Mouse (Mus musculus): Measurements from ENCODE around the gene Fpr2.
"Not testable (repeated sequence)": the region's sequence is repeated elsewhere in the genome, so short reads cannot be mapped to it uniquely, and the experiment has no call there.

Fpr2 gene

DNA sequence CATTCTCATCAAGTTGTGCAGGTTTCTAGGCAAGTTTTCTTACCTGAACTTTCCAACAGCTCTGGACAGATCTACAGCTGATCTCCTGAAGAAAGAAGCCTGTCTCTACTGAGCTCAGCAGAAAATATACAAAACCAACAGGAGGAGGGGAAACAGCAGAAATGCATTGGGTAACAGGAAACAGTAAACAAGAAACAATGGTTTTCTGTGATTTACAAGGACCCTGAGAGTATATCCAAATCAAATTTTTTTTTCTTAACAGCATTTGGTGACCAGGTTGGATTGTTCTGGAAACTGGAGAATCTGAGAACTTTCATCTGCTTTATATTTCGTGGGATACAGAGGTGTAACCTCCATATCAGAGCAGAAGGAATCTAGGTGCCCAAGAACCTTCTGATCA lies 3.8 kb upstream of the Fpr2 start, which contains the start of gene Fpr1:
Fpr1 (minus strand) TSS at position 101 of the 400 bp plus-strand sequence.
- DNase-seq: no peak

DNA sequence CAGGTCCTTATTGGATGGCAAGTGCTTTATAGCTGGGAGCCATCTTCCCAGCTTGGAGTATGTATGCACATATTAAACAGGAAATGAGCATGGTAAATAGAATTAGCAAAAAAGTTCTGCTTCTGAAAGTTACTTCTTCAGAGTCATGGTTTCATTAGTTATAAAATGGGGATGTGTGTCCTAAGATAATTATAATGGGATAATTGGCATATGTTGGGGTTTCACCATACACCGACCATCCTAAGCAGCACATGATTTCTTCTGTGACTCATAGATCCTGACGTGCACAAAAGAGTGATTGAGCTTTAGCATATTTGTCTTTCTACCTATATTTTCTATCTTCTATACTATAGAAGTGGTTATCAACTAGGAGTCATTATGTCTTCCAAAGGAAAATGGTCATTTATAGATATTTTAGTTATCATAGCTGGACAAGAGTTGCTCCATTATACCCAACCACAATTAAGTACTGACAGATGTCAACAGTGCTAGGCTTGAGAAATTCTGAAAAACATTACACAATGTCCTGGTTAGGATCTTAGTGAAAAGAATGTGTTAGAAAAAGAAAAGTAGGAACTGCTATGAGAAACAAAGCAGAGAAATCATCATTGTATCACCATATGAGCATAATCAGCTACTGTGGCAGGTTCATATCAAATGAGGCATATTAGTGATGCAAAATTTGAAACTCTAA lies 2.3 kb downstream of the Fpr2 start:
- no peak for DNase-seq

DNA sequence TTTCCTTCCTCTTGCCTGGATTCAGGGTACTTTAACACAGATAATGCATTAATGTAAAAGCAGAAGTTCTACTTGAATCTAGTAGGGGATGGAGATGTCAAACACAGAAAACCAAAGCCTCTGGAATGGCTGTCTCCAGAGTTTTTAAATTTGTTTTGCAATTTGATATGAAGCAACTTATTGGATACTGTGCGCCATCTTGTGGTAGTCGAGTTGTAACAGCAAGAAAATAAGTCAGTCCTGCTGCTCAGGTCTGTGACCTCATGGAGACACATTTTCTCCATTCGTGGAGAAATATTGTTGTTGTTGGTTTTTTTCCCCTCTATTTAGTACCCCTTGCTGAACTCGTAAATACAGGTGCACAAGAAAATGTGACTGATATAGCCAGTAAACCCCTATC lies 8.4 kb downstream of the Fpr2 start:
- no peak for DNase-seq

DNA sequence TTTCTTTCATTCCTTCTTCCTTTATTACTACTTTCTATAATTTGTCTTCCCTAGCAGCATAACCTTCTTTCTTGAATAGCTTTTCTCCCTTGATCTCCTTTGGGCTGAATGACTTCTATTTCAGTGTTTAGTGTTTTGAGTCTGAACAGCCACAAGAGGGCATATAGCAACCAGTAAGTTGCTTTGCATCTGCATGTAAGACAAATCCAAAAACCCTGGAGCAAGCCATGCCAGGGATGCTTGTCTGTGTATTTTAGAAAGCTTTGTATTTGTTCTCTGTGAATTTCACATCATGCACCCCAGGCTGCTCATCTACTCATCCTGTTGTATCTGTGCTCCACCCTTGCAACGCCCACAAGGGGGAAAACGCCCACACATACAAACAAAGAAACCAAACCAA lies 11.6 kb downstream of the Fpr2 start:
- no peak for DNase-seq

DNA sequence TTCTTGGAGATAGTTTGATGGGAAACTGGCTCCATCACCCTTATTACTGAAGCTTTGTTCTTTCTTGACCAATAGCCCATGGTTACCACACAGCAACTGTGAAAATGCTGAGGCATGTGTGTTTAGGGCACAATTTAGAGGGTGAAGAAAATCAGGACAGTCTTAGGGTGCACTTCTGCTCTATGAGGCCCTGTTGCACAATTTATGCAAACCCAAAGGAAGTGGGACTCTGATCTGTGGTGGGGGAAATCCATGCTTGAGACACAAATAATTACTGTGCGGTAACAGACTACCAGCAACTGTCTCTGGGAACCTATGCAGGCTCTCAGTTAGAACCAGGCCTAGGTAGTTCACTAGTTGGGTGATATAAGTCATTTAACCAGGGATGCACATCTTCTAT lies 13.1 kb downstream of the Fpr2 start:
- no peak for DNase-seq

DNA sequence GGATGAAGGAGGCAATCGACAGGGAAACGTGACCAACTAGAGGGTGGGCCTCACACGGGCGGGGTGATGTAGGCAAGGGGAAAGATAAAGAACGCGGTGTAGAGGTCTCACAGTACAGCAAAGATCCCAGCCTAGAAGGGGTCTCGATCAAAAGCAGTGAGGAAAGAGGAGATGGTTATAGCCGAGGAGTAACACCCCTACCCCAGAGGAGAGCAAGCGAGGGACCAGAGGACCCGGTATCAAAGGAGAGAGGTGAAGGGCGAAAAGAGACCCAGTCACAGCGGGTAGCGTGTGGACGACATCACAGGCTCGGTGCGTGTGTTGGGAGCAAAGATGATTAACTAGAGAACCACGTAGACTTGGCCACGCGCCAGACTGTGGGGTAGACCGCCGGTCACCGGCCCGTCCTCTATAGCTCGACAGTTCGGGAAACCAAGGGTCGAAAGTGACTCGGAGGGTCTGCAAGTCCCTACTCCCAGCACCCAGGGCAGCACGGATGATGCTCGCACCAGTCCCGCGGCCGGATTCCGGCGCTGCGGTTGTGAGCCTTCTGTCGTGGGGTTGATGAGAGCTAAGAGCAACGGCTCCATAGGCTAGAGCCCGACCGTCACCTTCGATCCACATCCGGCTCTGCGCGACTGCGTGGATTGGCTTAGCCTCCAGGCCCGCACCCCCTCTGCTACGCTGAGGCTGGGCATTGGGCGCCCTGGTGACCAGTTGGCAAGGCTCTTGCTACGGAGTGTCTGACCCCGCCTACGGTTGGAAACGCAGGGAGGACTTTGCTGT lies 22.2 kb downstream of the Fpr2 start:
- DNase-seq: peak; percentile 24 to 26

DNA sequence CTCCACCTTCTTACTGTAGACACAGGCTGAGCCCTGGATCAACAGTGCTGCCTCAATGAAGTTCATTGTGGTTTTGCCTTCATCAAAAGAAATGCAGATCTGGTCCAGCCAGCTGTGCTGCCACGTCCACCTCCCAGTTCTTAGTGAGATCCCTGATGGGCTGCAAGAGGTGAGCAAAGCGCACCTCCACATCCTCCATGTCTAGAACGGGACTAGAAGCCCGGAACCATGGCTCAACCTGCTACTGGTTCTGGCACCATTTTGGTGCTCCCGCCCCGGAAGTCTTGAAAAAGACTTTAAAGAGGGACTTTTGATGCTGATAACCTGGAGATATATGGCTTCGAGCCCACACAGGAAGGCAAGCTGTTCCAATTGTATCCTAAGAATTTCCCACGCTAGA lies 25.0 kb downstream of the Fpr2 start:
- DNase-seq: not testable (repeated sequence)

DNA sequence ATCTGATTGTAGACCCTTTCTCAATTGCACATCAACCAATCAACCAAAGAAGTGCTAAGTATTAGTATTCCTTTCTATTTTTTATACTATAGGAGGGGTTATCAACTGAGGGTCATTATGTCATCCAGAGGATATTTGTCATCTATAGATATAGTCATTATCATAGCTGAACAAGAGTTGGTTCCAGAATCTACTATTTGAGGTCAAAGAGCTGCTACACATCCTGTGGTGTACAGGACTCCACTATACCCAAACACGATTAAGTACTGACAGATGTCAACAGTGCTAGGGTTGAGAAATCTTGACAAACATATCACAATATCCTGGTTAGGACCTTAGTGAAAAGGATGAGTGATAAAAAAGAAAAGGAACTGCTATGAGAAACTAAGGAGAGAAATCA lies 29.8 kb downstream of the Fpr2 start:
- DNase-seq: no peak

DNA sequence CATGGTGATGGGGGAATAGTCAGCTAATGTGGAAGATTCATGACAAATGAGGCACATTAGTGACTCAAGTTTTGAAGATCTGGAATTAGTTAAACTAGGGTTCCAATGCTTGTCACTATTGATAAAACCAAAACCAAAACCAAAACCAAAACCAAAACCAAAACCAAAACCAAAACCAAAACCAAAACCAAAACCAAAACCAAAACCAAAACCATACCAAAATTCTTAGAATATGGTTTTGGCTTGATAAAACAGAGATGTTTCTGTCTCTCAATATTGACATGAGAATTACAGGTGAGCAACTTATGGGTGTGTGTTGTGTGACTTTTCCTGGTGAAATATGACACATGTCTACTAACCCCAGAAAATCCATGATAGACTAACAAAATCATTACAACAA lies 30.2 kb downstream of the Fpr2 start:
- DNase-seq: no peak

All from thymus, adult 18-20 months (tissue).